ENCODE assay signal across 8 mouse cellular contexts in the genomic region with DNA sequence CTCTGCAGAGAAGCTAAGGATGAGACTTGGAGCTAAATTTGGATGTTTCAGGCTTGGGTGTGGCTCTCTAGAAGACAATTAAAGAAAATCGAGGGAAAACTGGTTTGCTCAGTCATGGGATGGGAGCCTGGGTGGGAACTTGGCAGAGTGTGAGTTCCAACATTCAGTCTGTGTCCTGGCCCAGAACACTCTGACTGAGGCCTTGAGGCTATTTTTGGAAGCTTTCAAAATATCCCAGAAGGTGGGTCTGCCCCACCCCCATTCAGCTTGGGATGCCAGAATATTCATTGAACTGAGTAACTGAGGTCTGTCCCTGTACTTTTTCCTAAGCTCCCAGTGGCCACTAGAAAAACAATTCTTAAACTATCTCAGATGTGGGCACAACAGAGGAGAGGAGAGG. TPM values are rescaled to one million over a fixed set of nuclear protein-coding genes. Genes with fewer than 3 reads are reported as not detected.
DNase-seq lines count a peak whose midpoint lies in the region; ATAC-seq and TF ChIP-seq lines count a peak whose summit lies in the region.
"Had no signal": no experiment of that assay in that cellular context is flagged by ENCODE, and none has a peak within 500 bp of the region (broad histone marks: within the 10 kb centered on the region; RNA-seq: fewer than 3 reads in every experiment).

No protein-coding gene starts in this region.

- no peaks in the 10 kb centered on the region for H3K27me3 ChIP-seq in lung, postnatal 0 days (replicated peaks; ENCODE audit: insufficient read depth, low read length)
- no peaks in the 10 kb centered on the region for H3K27me3 ChIP-seq in heart, embryonic 15.5 days
- H3K27me3 ChIP-seq in myocyte (ENCODE audit: control insufficient read depth, insufficient read depth, insufficient read length): no peaks in the 10 kb centered on the region
- H3K27me3 ChIP-seq in hindbrain, embryonic 14.5 days (ENCODE audit: control insufficient read depth, insufficient read depth, low read length): no peaks in the 10 kb centered on the region

- TF ChIP-seq CTCF in lung, postnatal 0 days (IDR thresholded peaks at IDR 0.05): no peak
- TF ChIP-seq CTCF in lung, adult 2 months (IDR thresholded peaks at IDR 0.05; ENCODE audit: insufficient read depth, low read length): no peak

- H3K4me2 ChIP-seq in lung, postnatal 0 days (replicated peaks; ENCODE audit: low read depth, low read length): no peak overlapping the region
- H3K4me2 ChIP-seq in heart, embryonic 15.5 days: no peak overlapping the region
- peak overlapping the region; percentile 42 for H3K4me2 ChIP-seq in myocyte (ENCODE audit: low read depth)
- H3K4me2 ChIP-seq in hindbrain, embryonic 14.5 days (replicated peaks): no peak overlapping the region
- H3K4me2 ChIP-seq: midbrain, embryonic 11.5 days had no signal

- 27% methylated on average over 1 of the region's 1 CpGs for WGBS in lung, postnatal 0 days
- 50% methylated on average over 1 of the region's 1 CpGs for WGBS in lung, adult 2 months
- WGBS in heart, embryonic 15.5 days: 24% methylated on average over 1 of the region's 1 CpGs
- 92% methylated on average over 1 of the region's 1 CpGs for WGBS in hindbrain, embryonic 14.5 days

- H3ac ChIP-seq in myocyte (ENCODE audit: control insufficient read depth, insufficient read length): no peak overlapping the region

- no peak for TF ChIP-seq POLR2A in lung, adult 2 months (IDR thresholded peaks at IDR 0.05; ENCODE audit: borderline replicate concordance, extremely low read depth, low read depth, low read length)
- TF ChIP-seq POLR2A in myocyte (IDR thresholded peaks at IDR 0.05; ENCODE audit: insufficient read length, low read depth): no peak

- no peak for TF ChIP-seq EP300 in lung, postnatal 0 days (IDR thresholded peaks at IDR 0.05)

- no peak overlapping the region for H3K9ac ChIP-seq in lung, postnatal 0 days (replicated peaks; ENCODE audit: low read depth)
- no peak overlapping the region for H3K9ac ChIP-seq in heart, embryonic 15.5 days
- H3K9ac ChIP-seq in hindbrain, embryonic 14.5 days: no peak overlapping the region

- no peak overlapping the region for H3K4me3 ChIP-seq in lung, postnatal 0 days (ENCODE audit: low read depth, low read length)
- no peak overlapping the region for H3K4me3 ChIP-seq in lung, adult 2 months (replicated peaks; ENCODE audit: extremely low read depth, low read depth, low read length)
- no peak overlapping the region for H3K4me3 ChIP-seq in heart, embryonic 15.5 days
- H3K4me3 ChIP-seq in myocyte: no peak overlapping the region
- H3K4me3 ChIP-seq in hindbrain, embryonic 14.5 days (replicated peaks; ENCODE audit: low read length): no peak overlapping the region

- H3K79me2 ChIP-seq in myocyte (ENCODE audit: control insufficient read depth, insufficient read depth): no peaks in the 10 kb centered on the region

- ATAC-seq in lung, postnatal 0 days: peak; percentile 32
- peak; percentile 66 for ATAC-seq in heart, embryonic 15.5 days (replicated peaks; ENCODE audit: insufficient number of reproducible peaks, insufficient read depth, low FRiP score, low read depth)
- no peak for ATAC-seq in hindbrain, embryonic 14.5 days (ENCODE audit: low FRiP score)

- no peaks in the 10 kb centered on the region for H3K4me1 ChIP-seq in lung, postnatal 0 days (ENCODE audit: insufficient read depth, low read depth, low read length)
- H3K4me1 ChIP-seq in lung, adult 2 months (ENCODE audit: control insufficient read depth, insufficient read depth, low read length): no peaks in the 10 kb centered on the region
- no peaks in the 10 kb centered on the region for H3K4me1 ChIP-seq in heart, embryonic 15.5 days (replicated peaks)
- H3K4me1 ChIP-seq in hindbrain, embryonic 14.5 days (replicated peaks; ENCODE audit: control insufficient read depth, insufficient read depth, low read length): no peaks in the 10 kb centered on the region

- no peaks in the 10 kb centered on the region for H3K36me3 ChIP-seq in lung, postnatal 0 days (ENCODE audit: insufficient read depth, low read length)
- H3K36me3 ChIP-seq in heart, embryonic 15.5 days: no peaks in the 10 kb centered on the region
- H3K36me3 ChIP-seq in myocyte (ENCODE audit: control insufficient read depth, insufficient read depth): no peaks in the 10 kb centered on the region
- H3K36me3 ChIP-seq in hindbrain, embryonic 14.5 days (replicated peaks; ENCODE audit: control insufficient read depth, insufficient read depth): no peaks in the 10 kb centered on the region

- no peak overlapping the region for H3K27ac ChIP-seq in lung, postnatal 0 days (ENCODE audit: low read length)
- peak overlapping the region; percentile 9; the same call in 1 of the 2 replicates for H3K27ac ChIP-seq in heart, embryonic 15.5 days
- no peak overlapping the region for H3K27ac ChIP-seq in hindbrain, embryonic 14.5 days

- DNase-seq in lung, postnatal 0 days (ENCODE audit: low spot score): no peak
- no peak for DNase-seq in lung, adult 2 months
- DNase-seq in adrenal gland, postnatal 36 days: peak; percentile 18 to 51
- DNase-seq in layer of hippocampus, postnatal 25 days (ENCODE audit: extremely low spot score in 1 of 2, low spot score in 1 of 2): no peak
- no peak for DNase-seq in hindbrain, embryonic 14.5 days (ENCODE audit: low spot score)

- H3K9me3 ChIP-seq in lung, postnatal 0 days (ENCODE audit: low read length): no peaks in the 10 kb centered on the region
- H3K9me3 ChIP-seq in heart, embryonic 15.5 days (replicated peaks): no peaks in the 10 kb centered on the region
- no peaks in the 10 kb centered on the region for H3K9me3 ChIP-seq in hindbrain, embryonic 14.5 days (ENCODE audit: control insufficient read depth, low read length)

TF ChIP-seq in myocyte, 11 proteins besides CTCF, POLR2A, EP300 and RAD21:
- TF ChIP-seq E2F4 (IDR thresholded peaks at IDR 0.05; ENCODE audit: insufficient read depth) (no peak), USF1 (IDR thresholded peaks at IDR 0.05; ENCODE audit: low read depth) (no peak), SRF (IDR thresholded peaks at IDR 0.05; ENCODE audit: control insufficient read depth, insufficient read length, low read depth) (no peak), TCF3 (IDR thresholded peaks at IDR 0.05; ENCODE audit: insufficient read length, low read depth) (no peak), POLR2AphosphoS2 (IDR thresholded peaks at IDR 0.05; ENCODE audit: insufficient read length, low read depth) (no peak), MYOD1 (IDR thresholded peaks at IDR 0.05; ENCODE audit: control insufficient read depth in 1 of 3, insufficient read length in 2 of 3, low read depth in 2 of 3) (no peak), CEBPB (IDR thresholded peaks at IDR 0.05; ENCODE audit: insufficient read depth, poor library complexity, severe bottlenecking) (no peak), TCF12 (IDR thresholded peaks at IDR 0.05; ENCODE audit: insufficient read depth, poor library complexity, severe bottlenecking) (no peak), REST (IDR thresholded peaks at IDR 0.05; ENCODE audit: insufficient read depth, insufficient read length) (no peak), MYOG (IDR thresholded peaks at IDR 0.05; ENCODE audit: control insufficient read depth in 1 of 3, insufficient read depth in 1 of 3, insufficient read length in 2 of 3, low read depth in 2 of 3) (no peak), MAX (IDR thresholded peaks at IDR 0.05; ENCODE audit: low read depth) (no peak)

RNA-seq across cellular contexts. Expression of gene Msn, which starts 43.0 kb away (rescaled TPM):
- polyA plus RNA-seq in lung, postnatal 0 days (2015; fragmentation: Nextera tagmentation; extraction: Ambion mirVana): 293 and 316 TPM in 2 replicates
- 290 and 370 TPM in 2 replicates for polyA plus RNA-seq in lung, adult 2 months (2012; rRNA removed)
- 100 to 1,000 TPM; 144 to 168 TPM for total RNA-seq in adrenal gland, postnatal 36 days (2021)
- 172 and 194 TPM in 2 replicates for polyA plus RNA-seq in heart, embryonic 15.5 days (2015; fragmentation: Nextera tagmentation; extraction: Ambion mirVana)
- polyA plus RNA-seq in myocyte (2012; fragmentation: generic; extraction: Trizol): 254 TPM
- 10 to 100 TPM; 17.8 to 18.4 TPM for total RNA-seq in layer of hippocampus, postnatal 25 days (2021)
- polyA plus RNA-seq in hindbrain, embryonic 14.5 days (2014; fragmentation: Nextera tagmentation; extraction: Ambion mirVana): 42.1 and 49.5 TPM in 2 replicates

Comparison
In these comparisons a context has a peak if more than half of its experiments do, and no peak if none do; other contexts are left out.
1. DNase-seq: peak in adrenal gland, postnatal 36 days (2 of 2); none in lung, postnatal 0 days (single experiment), lung, adult 2 months (single experiment), layer of hippocampus, postnatal 25 days (0 of 2) and hindbrain, embryonic 14.5 days (single experiment).